Mouse (Mus musculus) midbrain, postnatal 0 days (tissue): ENCODE measurements around the gene Rxrg. TPM values are rescaled to one million over a fixed set of nuclear protein-coding genes. Genes with fewer than 3 reads are reported as not detected.
A peak's percentile ranks its signal among the peaks of the same experiment; 100 is the strongest.

ENCODE experiments used
- ATAC-seq: fragments of 200-750 bp; cut with Nextera tagmentation; 2 replicates; pipeline ENCODE4 v1.8.0; 2017; ENCODE audit warnings: moderate number of reproducible peaks, mild to moderate bottlenecking, moderate TSS enrichment, moderate library complexity; ENCODE audit not compliant: low FRiP score
- DNase-seq: peaks from one replicate; pipeline ENCODE4 v3.0.0-alpha.2; 2015; ENCODE audit warnings: low spot score
- H3K27ac ChIP-seq: fragments of 300-500 bp; sonication (generic); 2 replicates; pipeline ENCODE4 v1.5.1; 2014; ENCODE audit warnings: low read depth, mild to moderate bottlenecking, low read length, mixed read lengths
- H3K27me3 ChIP-seq: fragments of 300-500 bp; sonication (generic); 2 replicates; pipeline ENCODE4 v1.6.1; 2014; ENCODE audit warnings: low read length, control low read depth, mixed read lengths; ENCODE audit not compliant: insufficient read depth
- H3K36me3 ChIP-seq: fragments of 300-500 bp; sonication (generic); 2 replicates; pipeline ENCODE4 v1.6.1; 2014; ENCODE audit warnings: low read length, control low read depth, mixed read lengths; ENCODE audit not compliant: insufficient read depth
- H3K4me1 ChIP-seq: fragments of 300-500 bp; sonication (generic); 2 replicates; pipeline ENCODE4 v1.6.1; 2014; ENCODE audit warnings: mild to moderate bottlenecking, control low read depth, antibody characterized with exemption, low read length, mixed read lengths; ENCODE audit not compliant: insufficient read depth
- H3K4me2 ChIP-seq: fragments of 300-500 bp; sonication (generic); 2 replicates; pipeline ENCODE4 v1.6.1; 2014; ENCODE audit warnings: low read depth, mild to moderate bottlenecking, low read length, mixed read lengths; ENCODE audit not compliant: poor library complexity, severe bottlenecking
- H3K4me3 ChIP-seq: fragments of 300-500 bp; sonication (generic); 2 replicates; pipeline ENCODE4 v1.5.1; 2014; ENCODE audit warnings: low read depth, mild to moderate bottlenecking, low read length, moderate library complexity
- H3K9ac ChIP-seq: fragments of 300-500 bp; sonication (generic); replicated peaks from 2 replicates; pipeline ENCODE4 v1.6.1; 2014; ENCODE audit warnings: mild to moderate bottlenecking, low read length, moderate library complexity, mixed read lengths; ENCODE audit not compliant: poor library complexity, severe bottlenecking
- H3K9me3 ChIP-seq: fragments of 300-500 bp; sonication (generic); 2 replicates; pipeline ENCODE4 v1.6.1; 2016; ENCODE audit warnings: low read length, control low read depth
- CTCF ChIP-seq: IDR thresholded peaks from 2 replicates; pipeline ENCODE4 v1.5.1; 2016; ENCODE audit warnings: antibody characterized with exemption, mild to moderate bottlenecking
- WGBS: fragments of 180-500 bp; shearing (Covaris S2); extraction: QIAGEN DNeasy Blood & Tissue Kit; methylation state at CpG from one replicate; pipeline ENCODE4 v1.1.7; 2014; 5-methylcytosine and 5-hydroxymethylcytosine counted together
- polyA plus RNA-seq: library from polyadenylated mRNA; unstranded; fragments of >200 nt; fragmentation: Nextera tagmentation; extraction: Ambion mirVana; gene quantifications from 2 replicates; pipeline ENCODE4 v1.2.1, GENCODE M21; 2015
- total RNA-seq: library from RNA; depleted of rRNA; stranded (reverse); fragments of >200 nt; gene quantifications from 2 replicates; pipeline ENCODE4 v1.2.3, GENCODE M21; 2014

Gene Rxrg
- total and polyA plus RNA-seq, 2 experiments from 2014 or later = 11.4 to 12.8 TPM

GRCm38 (mm10) chr1:167652336-167652735 is 54.2 kb downstream of the Rxrg start:
- 78% methylated on average over 2 of the region's 2 CpGs for WGBS
- H3K4me2 ChIP-seq = no peak overlapping the region
- no peaks in the 10 kb centered on the region for H3K27me3 ChIP-seq
- no peak for DNase-seq
- H3K27ac ChIP-seq = no peak overlapping the region
- TF ChIP-seq CTCF = no peak
- H3K9me3 ChIP-seq = no peaks in the 10 kb centered on the region
- H3K4me1 ChIP-seq = no peaks in the 10 kb centered on the region
- no peak overlapping the region for H3K4me3 ChIP-seq
- no peaks in the 10 kb centered on the region for H3K36me3 ChIP-seq
- no peak for ATAC-seq
- H3K9ac ChIP-seq = no peak overlapping the region

- H3K4me1 ChIP-seq = peaks cover 7% of the 10 kb centered on the region; the same call in 1 of the 2 replicates
- H3K9ac ChIP-seq = no peak overlapping the region
- no peak for TF ChIP-seq CTCF
- peaks cover 8% of the 10 kb centered on the region for H3K27me3 ChIP-seq
- H3K4me2 ChIP-seq = no peak overlapping the region
- no peaks in the 10 kb centered on the region for H3K9me3 ChIP-seq
- H3K36me3 ChIP-seq = no peaks in the 10 kb centered on the region
- 83% methylated on average over 3 of the region's 3 CpGs for WGBS
- no peak overlapping the region for H3K27ac ChIP-seq
- H3K4me3 ChIP-seq = no peak overlapping the region
- no peak for DNase-seq
- no peak for ATAC-seq
Measured at GRCm38 (mm10) chr1:167659065-167659464, 60.9 kb downstream of the Rxrg start.

- Histone ChIP-seq H3K4me1 (peaks cover 7% of the 10 kb centered on the region; the same call in 1 of the 2 replicates), H3K4me3 (peak overlapping the region; percentile 30; the same call in 1 of the 2 replicates), H3K27me3 (peaks cover 8% of the 10 kb centered on the region), H3K36me3 (no peaks in the 10 kb centered on the region), H3K9me3 (no peaks in the 10 kb centered on the region), H3K4me2 (peak overlapping the region; percentile 58), H3K9ac (peak overlapping the region; percentile 24; the same call in 1 of the 2 replicates), H3K27ac (no peak overlapping the region)
- 2% methylated on average over 21 of the region's 21 CpGs for WGBS
- ATAC-seq (peak; percentile 86), DNase-seq (peak; percentile 91)
- TF ChIP-seq CTCF = no peak
Measured at GRCm38 (mm10) chr1:167660521-167661101, 62.4 kb downstream of the Rxrg start.

GRCm38 (mm10) chr1:167661123-167661522 is 62.9 kb downstream of the Rxrg start:
- no peak overlapping the region for H3K27ac ChIP-seq
- DNase-seq (no peak), ATAC-seq (peak; percentile 81)
- H3K4me1 ChIP-seq = peaks cover 7% of the 10 kb centered on the region; the same call in 1 of the 2 replicates
- TF ChIP-seq CTCF = no peak
- peak overlapping the region; percentile 24; the same call in 1 of the 2 replicates for H3K9ac ChIP-seq
- peak overlapping the region; percentile 30 for H3K4me3 ChIP-seq
- peaks cover 8% of the 10 kb centered on the region for H3K27me3 ChIP-seq
- no peaks in the 10 kb centered on the region for H3K36me3 ChIP-seq
- H3K4me2 ChIP-seq = peak overlapping the region; percentile 58
- H3K9me3 ChIP-seq = no peaks in the 10 kb centered on the region
- 3% methylated on average over 19 of the region's 19 CpGs for whole genome bisulfite sequencing

DNA sequence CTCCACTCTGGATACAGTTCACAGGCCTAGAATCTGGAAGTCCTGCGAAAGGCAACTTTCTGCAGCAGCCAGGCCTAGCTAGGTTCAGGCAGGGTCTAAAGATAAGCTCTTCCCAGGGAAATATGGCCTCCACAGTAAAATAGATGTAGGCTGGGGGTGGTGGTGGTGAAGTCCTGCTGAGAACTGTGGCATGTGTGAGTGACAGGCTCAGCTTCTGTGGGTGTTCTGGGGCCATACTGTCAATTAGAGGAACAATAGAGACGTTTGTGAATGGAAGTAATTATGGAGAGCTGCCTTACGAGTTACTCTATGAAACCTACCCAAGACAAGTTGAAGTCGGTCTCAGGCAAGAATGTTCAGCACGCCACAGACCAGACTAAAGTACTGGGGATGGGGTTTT is 65.0 kb downstream of the Rxrg start:
- no peak overlapping the region for H3K27ac ChIP-seq
- ATAC-seq (no peak), DNase-seq (no peak)
- 56% methylated on average over 5 of the region's 5 CpGs for WGBS
- H3K4me3 ChIP-seq = no peak overlapping the region
- no peak overlapping the region for H3K4me2 ChIP-seq
- H3K27me3 ChIP-seq = peaks cover 8% of the 10 kb centered on the region
- no peaks in the 10 kb centered on the region for H3K9me3 ChIP-seq
- peaks cover 7% of the 10 kb centered on the region; the same call in 1 of the 2 replicates for H3K4me1 ChIP-seq
- H3K9ac ChIP-seq = no peak overlapping the region
- no peaks in the 10 kb centered on the region for H3K36me3 ChIP-seq
- no peak for TF ChIP-seq CTCF

GRCm38 (mm10) chr1:167669796-167670195 is 71.6 kb downstream of the Rxrg start:
- Histone ChIP-seq H3K4me3 (no peak overlapping the region), H3K4me1 (no peaks in the 10 kb centered on the region), H3K9me3 (no peaks in the 10 kb centered on the region), H3K36me3 (no peaks in the 10 kb centered on the region), H3K27me3 (peaks cover 20% of the 10 kb centered on the region), H3K27ac (no peak overlapping the region), H3K4me2 (no peak overlapping the region), H3K9ac (no peak overlapping the region)
- no peak for ATAC-seq
- TF ChIP-seq CTCF = peak; percentile 85
- WGBS = 34% methylated on average over 6 of the region's 6 CpGs
- peak; percentile 61 for DNase-seq
